Mouse (Mus musculus) intestine, postnatal 0 days (tissue): ENCODE results near the gene Bcan. TPM values are rescaled to one million over a fixed set of nuclear protein-coding genes. Genes with fewer than 3 reads are reported as not detected.

Experiments
- ATAC-seq: fragments of 200-750 bp; cut with Nextera tagmentation; 2 replicates; pipeline ENCODE4 v1.8.0; 2017; ENCODE audit warnings: mild to moderate bottlenecking, moderate TSS enrichment, moderate library complexity
- H3K27ac ChIP-seq: fragments of 300-500 bp; sonication (generic); 2 replicates; pipeline ENCODE4 v1.5.1; 2014; ENCODE audit warnings: mild to moderate bottlenecking, low read depth, low read length, moderate library complexity
- H3K27me3 ChIP-seq: fragments of 300-500 bp; sonication (generic); replicated peaks from 2 replicates; pipeline ENCODE4 v1.6.1; 2014; ENCODE audit warnings: low read length, mixed read lengths; ENCODE audit not compliant: control insufficient read depth, insufficient read depth
- H3K36me3 ChIP-seq: fragments of 300-500 bp; sonication (generic); 2 replicates; pipeline ENCODE4 v1.6.1; 2014; ENCODE audit warnings: mild to moderate bottlenecking, moderate library complexity; ENCODE audit not compliant: control insufficient read depth, insufficient read depth
- H3K4me1 ChIP-seq: fragments of 300-500 bp; sonication (generic); replicated peaks from 2 replicates; pipeline ENCODE4 v1.6.1; 2014; ENCODE audit warnings: antibody characterized with exemption, low read length, mixed read lengths; ENCODE audit not compliant: control insufficient read depth, insufficient read depth
- H3K4me2 ChIP-seq: fragments of 300-500 bp; sonication (generic); replicated peaks from 2 replicates; pipeline ENCODE4 v1.6.1; 2014; ENCODE audit warnings: low read depth, mild to moderate bottlenecking, moderate library complexity
- H3K4me3 ChIP-seq: fragments of 300-500 bp; sonication (generic); 2 replicates; pipeline ENCODE4 v1.5.1; 2014; ENCODE audit warnings: low read depth, low read length
- H3K9ac ChIP-seq: fragments of 300-500 bp; sonication (generic); 2 replicates; pipeline ENCODE4 v1.6.1; 2014; ENCODE audit warnings: mild to moderate bottlenecking, low read depth, low read length
- H3K9me3 ChIP-seq: fragments of 300-500 bp; sonication (generic); 2 replicates; pipeline ENCODE4 v1.6.1; 2016; ENCODE audit warnings: mixed run types; ENCODE audit not compliant: control insufficient read depth
- CTCF ChIP-seq: sonication (generic); IDR thresholded peaks from 2 replicates; pipeline ENCODE4 v1.5.1; 2016; ENCODE audit warnings: low read depth, mild to moderate bottlenecking, control low read depth, antibody characterized with exemption, moderate library complexity
- WGBS: fragments of 180-500 bp; shearing (Covaris S2); extraction: QIAGEN DNeasy Blood & Tissue Kit; methylation state at CpG from one replicate; pipeline ENCODE4 v1.1.7; 2014; 5-methylcytosine and 5-hydroxymethylcytosine counted together
- polyA plus RNA-seq: library from polyadenylated mRNA; unstranded; fragments of >200 nt; fragmentation: Nextera tagmentation; extraction: Ambion mirVana; gene quantifications from 2 replicates; pipeline ENCODE4 v1.2.1, GENCODE M21; 2015

Bcan gene
- polyA plus RNA-seq, 1 experiment from 2014 or later = 0.17 TPM

DNA sequence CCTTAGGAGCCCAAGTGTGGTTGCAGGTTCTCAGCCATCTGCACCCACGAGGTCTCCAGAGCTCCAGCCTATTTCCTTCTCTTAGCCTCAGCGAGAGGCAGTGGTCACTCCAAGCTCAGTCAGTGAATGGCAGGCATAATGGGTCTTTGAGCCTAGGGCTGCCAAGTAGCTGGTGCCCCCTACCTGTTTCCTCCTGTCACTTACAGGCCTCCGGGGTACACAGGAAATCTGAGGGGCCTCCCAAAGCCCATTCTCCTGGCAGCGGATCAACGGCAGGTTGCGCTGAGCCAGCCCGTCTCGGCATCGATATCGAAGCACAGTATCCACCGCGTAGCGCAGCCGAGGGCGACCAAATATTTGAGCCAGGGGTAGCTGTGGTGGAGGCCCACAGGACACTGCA lies 12.0 kb downstream of the Bcan start:
- H3K36me3 ChIP-seq = no peaks in the 10 kb centered on the region
- H3K27me3 ChIP-seq = peaks cover 30% of the 10 kb centered on the region
- H3K4me1 ChIP-seq = peaks cover 26% of the 10 kb centered on the region
- peak overlapping the region; percentile 26; the same call in 1 of the 2 replicates for H3K4me3 ChIP-seq
- 0 out of 2 replicates have a peak overlapping the region, but pooled peaks have one; percentile 7 for H3K9ac ChIP-seq
- peak overlapping the region; percentile 70 for H3K4me2 ChIP-seq
- 9% methylated on average over 15 of the region's 15 CpGs for WGBS
- no peaks in the 10 kb centered on the region for H3K9me3 ChIP-seq
- no peak for ATAC-seq
- no peak overlapping the region for H3K27ac ChIP-seq
- peak; percentile 21 for TF ChIP-seq CTCF

DNA sequence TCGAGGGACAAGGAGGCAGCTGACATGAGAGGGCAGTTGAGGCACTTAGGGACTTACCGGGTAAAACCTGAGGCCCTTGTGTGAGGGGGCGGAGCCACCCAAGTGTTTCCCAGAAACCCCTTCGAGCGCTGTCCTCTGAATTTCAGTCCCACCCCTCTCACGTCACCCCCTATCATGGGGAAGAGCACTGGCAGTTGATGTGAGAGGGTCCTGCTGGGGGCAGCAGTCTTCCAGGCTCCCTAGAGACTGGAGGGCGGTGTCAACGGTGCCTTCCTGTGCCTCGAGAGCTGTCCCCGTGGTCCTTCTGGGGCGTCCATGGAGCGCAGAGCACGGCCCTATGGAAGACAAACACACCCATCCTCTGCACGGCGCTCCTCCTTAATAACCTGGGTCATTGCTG lies 12.4 kb downstream of the Bcan start:
- Histone ChIP-seq H3K36me3 (no peaks in the 10 kb centered on the region), H3K4me1 (peaks cover 29% of the 10 kb centered on the region), H3K27ac (no peak overlapping the region), H3K4me3 (peak overlapping the region; percentile 26), H3K27me3 (peaks cover 25% of the 10 kb centered on the region), H3K9me3 (no peaks in the 10 kb centered on the region), H3K4me2 (peak overlapping the region; percentile 70), H3K9ac (0 out of 2 replicates have a peak overlapping the region, but pooled peaks have one; percentile 7)
- WGBS = 1% methylated on average over 15 of the region's 15 CpGs
- no peak for ATAC-seq
- TF ChIP-seq CTCF = peak; percentile 16; the same call in 1 of the 2 replicates

DNA sequence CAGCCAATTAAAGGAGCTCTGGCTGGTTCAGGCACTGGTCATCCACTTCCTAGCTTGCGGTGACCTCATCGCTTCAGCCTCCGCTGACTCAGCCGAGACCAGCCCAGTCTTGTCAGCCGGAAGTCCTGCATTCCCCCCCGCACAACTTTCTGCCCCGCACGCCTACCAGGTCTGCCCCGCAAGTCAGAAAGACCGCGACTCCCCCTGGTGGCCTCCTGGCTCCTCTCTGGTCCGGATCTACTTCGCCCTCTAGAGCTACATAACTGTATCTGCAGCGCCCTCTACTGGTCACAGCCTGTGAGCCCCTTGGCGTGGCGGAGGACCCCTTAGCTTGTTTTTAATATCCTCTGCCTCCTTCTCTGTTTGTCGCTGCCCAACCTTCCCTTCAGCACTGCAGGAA lies 13.2 kb downstream of the Bcan start:
- Histone ChIP-seq H3K4me1 (peaks cover 37% of the 10 kb centered on the region), H3K9me3 (no peaks in the 10 kb centered on the region), H3K4me3 (peak overlapping the region; percentile 26), H3K36me3 (no peaks in the 10 kb centered on the region), H3K4me2 (peak overlapping the region; percentile 70), H3K27me3 (peaks cover 24% of the 10 kb centered on the region), H3K27ac (no peak overlapping the region; the same call in 1 of the 2 replicates), H3K9ac (no peak overlapping the region)
- WGBS = 0% methylated on average over 17 of the region's 17 CpGs
- peak; percentile 52 for ATAC-seq
- peak; percentile 100 for TF ChIP-seq CTCF

DNA sequence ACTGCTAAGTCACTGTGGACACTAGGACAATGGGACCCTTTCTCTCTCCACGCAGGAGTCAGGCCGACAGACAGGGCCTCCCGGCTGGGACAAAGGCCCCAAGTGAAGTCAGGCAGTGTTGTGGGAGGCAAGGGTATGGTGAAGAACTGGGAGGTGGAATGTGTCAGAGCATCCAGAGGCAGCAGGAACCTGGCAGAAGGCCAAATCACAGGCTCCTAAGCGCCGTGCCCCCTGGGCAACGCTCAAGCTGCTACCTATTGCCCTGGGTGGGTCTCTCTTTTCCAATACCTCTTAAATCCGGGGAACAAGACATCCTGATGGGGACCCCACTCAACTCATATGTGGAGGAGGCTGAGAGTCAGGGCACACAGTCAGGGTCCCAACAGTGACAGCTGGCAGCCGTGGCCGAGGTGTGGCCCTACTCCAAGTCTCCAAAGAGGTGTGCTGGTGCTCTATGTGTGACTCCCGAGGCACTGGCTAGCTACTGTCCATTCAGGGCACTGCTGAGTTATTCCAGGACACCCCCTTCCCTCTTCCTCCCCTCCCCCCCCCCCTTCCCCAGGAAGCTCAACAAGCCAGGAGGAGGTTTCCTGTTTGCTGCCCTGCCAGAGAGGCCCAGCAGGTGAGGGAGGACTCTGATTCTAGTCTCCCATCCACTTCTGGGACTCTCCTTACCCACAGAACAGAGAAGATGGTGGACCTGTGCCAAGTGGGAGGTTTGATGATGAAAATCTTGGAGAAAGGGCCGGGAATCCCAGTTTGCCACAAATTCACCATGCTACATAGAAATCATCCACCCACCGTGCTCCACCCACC lies 14.3 kb downstream of the Bcan start:
- H3K9ac ChIP-seq = no peak overlapping the region
- WGBS = 46% methylated on average over 12 of the region's 12 CpGs

DNA sequence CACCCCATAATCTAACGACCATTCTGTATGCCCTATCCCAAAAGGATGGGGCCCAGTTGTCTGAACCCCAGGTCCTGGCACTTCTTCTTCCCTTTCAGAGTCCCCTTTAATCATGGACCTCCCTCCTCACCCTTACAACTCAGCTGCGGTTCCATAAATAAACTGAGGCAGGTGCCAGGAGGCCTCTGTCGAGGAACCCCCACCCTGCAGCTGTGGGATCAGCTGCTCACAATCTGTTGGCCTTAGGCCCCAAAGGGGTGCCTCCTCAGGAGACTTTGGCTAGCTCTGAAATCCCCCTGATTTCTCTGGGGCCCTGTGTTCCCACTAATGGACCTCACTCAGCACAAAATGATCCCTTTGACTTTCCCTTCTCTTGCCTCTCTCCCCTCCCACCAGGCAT lies 15.9 kb downstream of the Bcan start:
- Histone ChIP-seq H3K36me3 (peaks cover 3% of the 10 kb centered on the region; the same call in 1 of the 2 replicates), H3K27ac (peak overlapping the region; percentile 95; the same call in 1 of the 2 replicates), H3K9me3 (no peaks in the 10 kb centered on the region), H3K9ac (no peak overlapping the region), H3K4me3 (no peak overlapping the region), H3K4me1 (peaks cover 42% of the 10 kb centered on the region), H3K4me2 (0 out of 2 replicates have a peak overlapping the region, but pooled peaks have one; percentile 49), H3K27me3 (peaks cover 13% of the 10 kb centered on the region)
- WGBS = 29% methylated on average over 3 of the region's 3 CpGs
- ATAC-seq = no peak
- TF ChIP-seq CTCF = no peak

More for the DNA sequence above, 14.3 kb downstream of the Bcan start:
- Histone ChIP-seq H3K4me2 (no peak overlapping the region), H3K36me3 (peaks cover 3% of the 10 kb centered on the region; the same call in 1 of the 2 replicates), H3K27ac (no peak overlapping the region), H3K4me1 (peaks cover 42% of the 10 kb centered on the region), H3K27me3 (peaks cover 24% of the 10 kb centered on the region), H3K4me3 (no peak overlapping the region), H3K9me3 (no peaks in the 10 kb centered on the region)
- ATAC-seq = no peak
- no peak for TF ChIP-seq CTCF

DNA sequence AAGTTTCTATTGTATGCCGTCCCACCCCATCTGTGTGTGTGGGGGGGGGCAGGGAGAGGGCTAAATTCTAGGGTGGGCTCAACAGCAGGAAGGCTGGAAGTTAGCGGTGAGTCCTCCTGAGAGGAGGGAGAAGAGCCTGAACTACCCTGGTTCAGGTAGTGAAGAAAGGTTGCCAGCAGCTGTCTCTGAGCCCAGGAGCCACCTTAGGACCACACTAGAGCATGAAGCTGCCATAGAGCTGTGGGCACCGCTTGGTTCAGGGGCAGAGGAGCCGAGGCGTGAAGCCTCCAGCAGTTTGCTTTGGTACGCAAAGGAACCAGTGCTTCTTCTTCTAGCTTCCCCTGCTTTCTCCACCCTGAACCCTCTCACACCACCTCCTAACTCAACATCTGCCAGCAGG lies 16.4 kb downstream of the Bcan start:
- no peak for ATAC-seq
- TF ChIP-seq CTCF = no peak

More for the DNA sequence above, 16.4 kb downstream of the Bcan start:
- peaks cover 42% of the 10 kb centered on the region for H3K4me1 ChIP-seq
- H3K27ac ChIP-seq = peak overlapping the region; percentile 95
- peaks cover 8% of the 10 kb centered on the region for H3K27me3 ChIP-seq
- H3K4me3 ChIP-seq = no peak overlapping the region
- no peaks in the 10 kb centered on the region for H3K9me3 ChIP-seq
- no peak overlapping the region for H3K9ac ChIP-seq
- peaks cover 3% of the 10 kb centered on the region; the same call in 1 of the 2 replicates for H3K36me3 ChIP-seq
- H3K4me2 ChIP-seq = peak overlapping the region; percentile 49; the same call in 1 of the 2 replicates
- 61% methylated on average over 6 of the region's 6 CpGs for WGBS
